Mouse (Mus musculus): ENCODE measurements around the gene Sgca.
A peak's percentile ranks its signal among the peaks of the same experiment; 100 is the strongest.
"Not testable (repeated sequence)": the region's sequence is repeated elsewhere in the genome, so short reads cannot be mapped to it uniquely, and the experiment has no call there.

Gene Sgca

DNA sequence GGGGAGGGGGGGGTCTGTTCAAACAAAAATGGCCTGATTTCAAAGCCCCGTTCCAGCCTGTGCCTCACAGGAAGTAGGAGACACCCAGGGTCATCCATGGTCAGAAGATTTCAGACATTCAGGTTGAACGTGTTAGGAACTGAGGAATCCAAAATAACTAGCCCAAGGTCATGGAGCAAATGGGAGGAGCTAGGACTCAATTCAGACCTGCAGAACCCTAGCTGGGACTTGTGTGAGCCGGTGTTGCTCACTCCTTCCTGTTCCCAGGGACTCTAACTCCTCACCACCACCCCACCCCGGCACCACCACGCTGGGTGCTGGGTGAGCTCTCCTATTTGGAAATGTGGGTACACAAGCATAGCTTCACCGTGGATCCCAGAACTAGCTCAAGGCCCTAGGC lies 11.2 kb upstream of the Sgca start:
- no peak for DNase-seq (ENCODE audit: low read depth, low spot score)

DNA sequence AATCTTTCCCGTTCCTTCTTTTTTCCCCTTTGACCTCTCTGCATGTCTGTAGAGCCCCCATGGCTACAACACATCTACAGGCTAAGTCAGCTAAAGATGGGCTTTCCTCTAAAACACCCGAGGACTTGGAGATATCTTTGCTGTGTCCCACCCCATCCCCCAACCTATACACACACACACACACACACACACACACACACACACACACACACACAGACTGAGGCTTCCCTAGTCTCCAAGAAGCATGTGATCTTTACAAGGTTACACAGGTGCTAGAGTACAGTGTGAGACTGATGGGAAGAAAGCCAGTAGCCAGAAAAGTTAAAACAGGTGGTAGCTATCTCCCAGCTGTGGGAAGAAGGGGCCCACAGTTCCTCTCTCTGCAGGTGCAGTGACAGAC lies 10.3 kb upstream of the Sgca start:
- DNase-seq (ENCODE audit: low read depth, low spot score): no peak

GRCm38 (mm10) chr11:94985822-94986221 lies 9.7 kb upstream of the Sgca start:
- DNase-seq (ENCODE audit: low read depth, low spot score): no peak

- peak; percentile 72 for DNase-seq (ENCODE audit: low read depth, low spot score)
These were observed 9.0 kb upstream of the Sgca start for GRCm38 (mm10) chr11:94985140-94985539.

- DNase-seq (ENCODE audit: low read depth, low spot score): no peak
These were observed 3.5 kb upstream of the Sgca start for GRCm38 (mm10) chr11:94979462-94980179.

DNA sequence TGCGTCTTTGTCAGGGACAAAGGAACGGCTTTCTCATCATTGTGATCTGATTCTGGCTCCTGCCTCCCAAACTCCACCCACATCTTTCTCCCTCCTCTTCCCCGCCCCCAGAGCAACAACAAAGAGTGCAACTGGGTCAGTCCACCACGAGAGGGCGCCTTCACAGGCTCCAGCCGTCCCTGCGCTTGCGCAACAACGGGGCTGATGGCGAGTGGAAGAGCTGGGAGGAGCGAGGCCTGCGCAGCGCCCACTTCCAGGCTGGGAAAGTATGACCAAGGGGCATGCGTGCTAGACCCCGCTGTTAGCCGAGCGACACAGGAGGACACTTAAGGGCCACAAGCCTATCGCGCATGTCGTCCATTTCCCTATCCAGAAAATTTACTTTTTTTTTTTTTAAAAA lies 2.8 kb upstream of the Sgca start:
- DNase-seq (ENCODE audit: low read depth, low spot score): peak; percentile 99

GRCm38 (mm10) chr11:94978178-94978915 lies 2.2 kb upstream of the Sgca start:
- no peak for DNase-seq (ENCODE audit: low read depth, low spot score)

DNA sequence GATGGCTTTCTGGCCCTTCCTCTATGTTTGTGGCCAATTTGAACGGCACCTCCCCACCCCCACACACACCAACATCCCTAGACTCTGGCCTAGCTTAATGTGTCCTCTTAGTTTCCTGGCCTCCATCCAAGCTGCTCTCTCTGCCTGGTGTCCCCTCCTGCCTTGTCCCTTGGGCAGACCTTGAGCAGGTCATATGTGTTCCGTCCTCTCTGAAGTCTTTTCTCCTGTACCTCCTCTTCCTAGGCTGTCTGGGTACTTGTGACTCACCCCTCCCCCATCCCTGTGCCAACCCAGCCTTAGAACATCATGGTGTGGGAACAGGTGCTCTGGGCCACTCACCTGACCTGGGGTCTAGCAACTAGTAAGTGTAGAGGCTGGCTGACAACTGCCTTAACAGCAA lies 1.2 kb downstream of the Sgca start:
- DNase-seq (ENCODE audit: low read depth, low spot score): no peak

DNA sequence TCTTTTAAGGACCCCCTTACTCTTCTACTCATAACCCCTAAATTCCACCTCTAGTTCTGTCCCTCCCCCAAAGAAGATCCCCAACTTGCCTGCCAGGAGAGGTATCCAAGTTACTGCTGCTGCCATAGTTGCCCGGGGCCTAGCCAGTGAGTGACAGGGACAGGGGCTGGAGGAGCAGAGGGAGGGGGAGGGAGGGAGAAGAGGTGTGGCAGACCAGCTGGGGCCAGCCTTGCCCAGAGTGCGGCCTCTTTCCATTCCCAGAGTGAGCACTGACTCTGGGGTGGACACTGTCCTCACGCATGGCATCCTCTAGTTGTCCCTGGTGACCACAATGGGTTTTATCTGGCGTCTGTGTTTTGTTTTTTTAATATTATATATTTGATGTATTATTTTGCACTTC lies 2.8 kb downstream of the Sgca start:
- DNase-seq (ENCODE audit: low read depth, low spot score): no peak

DNA sequence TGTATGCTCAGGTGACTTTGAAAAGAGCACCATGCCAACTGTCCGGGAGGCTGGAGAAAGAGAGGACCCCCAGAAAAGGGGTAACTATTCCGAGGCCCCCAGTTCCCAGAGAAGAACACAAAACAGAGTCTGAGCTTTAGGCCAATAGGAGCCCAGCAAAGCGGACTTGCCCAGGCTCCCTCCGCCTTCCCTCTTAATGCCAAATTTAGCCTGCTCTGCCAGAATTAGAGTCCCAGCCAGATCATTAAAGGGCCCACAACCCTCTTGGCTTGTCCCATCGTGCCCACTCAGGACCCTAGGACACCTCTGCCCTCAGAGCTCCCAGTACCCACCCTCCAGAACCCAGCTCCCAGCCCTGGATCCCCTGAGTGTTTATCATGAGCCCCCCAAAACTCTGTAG lies 3.2 kb downstream of the Sgca start:
- DNase-seq (ENCODE audit: low read depth, low spot score): no peak

GRCm38 (mm10) chr11:94971895-94972615 lies 4.1 kb downstream of the Sgca start:
- peak; percentile 91 for DNase-seq (ENCODE audit: low read depth, low spot score)

DNA sequence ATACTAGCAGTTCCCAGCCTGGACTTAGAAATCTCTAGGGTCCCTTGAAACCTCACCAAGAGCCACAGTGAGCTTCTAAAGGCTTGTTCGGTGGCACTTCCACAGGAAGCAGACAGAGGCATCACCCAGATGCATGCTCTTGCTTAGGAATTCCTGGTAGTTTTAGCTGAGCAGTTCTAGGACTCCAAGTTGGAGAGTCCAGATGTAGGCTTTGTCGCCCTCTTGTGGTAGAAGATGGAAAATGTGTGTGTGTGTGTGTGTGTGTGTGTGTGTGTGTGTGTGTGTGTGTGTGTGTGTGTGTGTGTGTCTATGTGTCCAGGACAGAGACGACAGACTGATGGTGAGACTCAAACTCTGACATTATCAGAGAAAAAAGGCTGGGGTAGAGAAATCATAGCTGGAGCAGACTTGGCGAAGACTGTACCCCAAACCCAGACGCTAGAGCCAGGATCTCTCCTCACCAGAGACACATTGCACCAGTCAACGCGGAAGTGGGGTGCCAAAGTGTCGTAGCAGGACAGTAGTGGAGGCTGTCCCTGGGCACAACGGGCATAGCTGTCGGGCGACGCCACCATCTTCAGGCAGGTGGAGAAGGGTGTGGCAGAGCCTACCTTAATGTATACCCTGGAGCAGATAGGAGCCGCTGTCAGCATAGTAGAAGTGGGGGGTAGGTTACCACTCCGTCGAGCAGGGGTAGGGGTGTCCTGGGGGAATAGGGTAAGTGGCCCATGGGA lies 5.8 kb downstream of the Sgca start:
- peak; percentile 91 for DNase-seq (ENCODE audit: low read depth, low spot score)

DNA sequence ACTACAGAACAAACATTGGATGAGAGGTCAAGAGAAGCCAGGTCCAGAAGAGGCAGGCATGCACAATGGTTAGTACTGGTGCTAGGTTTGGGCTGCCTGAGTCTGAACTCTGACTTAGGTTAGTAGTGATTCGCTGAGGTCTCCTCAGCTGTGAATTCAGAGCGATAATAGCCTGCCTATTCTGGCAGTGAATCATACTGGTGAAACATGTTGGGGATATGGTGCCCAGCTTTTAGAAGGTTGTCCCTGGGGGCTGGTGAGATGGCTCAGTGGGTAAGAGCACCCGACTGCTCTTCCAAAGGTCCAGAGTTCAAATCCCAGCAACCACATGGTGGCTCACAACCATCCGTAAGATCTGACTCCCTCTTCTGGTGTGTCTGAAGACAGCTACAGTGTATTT lies 6.4 kb downstream of the Sgca start:
- not testable (repeated sequence) for DNase-seq (ENCODE audit: low read depth, low spot score)

DNA sequence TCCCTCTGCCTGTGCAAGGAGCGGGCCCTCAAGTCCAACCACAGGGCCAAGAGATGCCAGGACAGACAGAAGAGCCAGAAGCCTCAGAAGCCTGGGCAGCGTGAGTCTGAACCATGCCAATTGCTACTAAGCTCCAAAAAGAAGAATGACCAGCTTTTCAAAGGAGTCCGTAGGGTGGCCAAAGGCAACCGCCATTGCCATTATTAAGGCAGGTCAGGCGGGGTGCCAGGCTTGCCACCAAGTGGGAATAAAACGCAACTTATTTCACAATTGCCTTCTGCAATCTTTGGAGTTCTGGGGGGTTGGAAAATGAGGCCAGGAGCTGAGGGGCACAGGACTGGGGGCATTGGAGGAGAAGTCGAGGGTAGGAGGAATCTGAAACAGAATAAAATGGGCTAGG lies 7.9 kb downstream of the Sgca start:
- DNase-seq (ENCODE audit: low read depth, low spot score): no peak

DNA sequence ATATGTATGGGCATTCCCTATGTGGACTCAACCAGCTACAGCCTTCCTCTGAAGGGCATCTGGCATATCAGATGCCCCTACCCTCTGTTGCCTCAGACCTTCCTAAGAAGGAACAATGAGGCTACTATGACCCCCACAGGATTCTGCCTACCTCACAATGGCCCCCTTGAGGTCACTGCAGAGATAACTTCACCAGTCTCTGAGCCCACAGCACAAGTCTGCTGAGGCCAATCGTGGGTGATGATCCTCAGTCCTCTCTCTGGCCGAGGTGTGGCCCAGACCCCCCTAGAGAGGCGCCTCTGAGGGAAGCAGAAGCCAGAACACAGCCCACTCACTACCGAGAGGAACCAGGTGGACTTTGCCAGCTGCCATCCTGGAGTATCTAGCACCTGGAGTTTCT lies 8.7 kb downstream of the Sgca start, which contains the start of gene Hils1:
Gene Hils1 (plus strand): TSS at position 175 of the 400 bp plus-strand sequence.
- no peak for DNase-seq (ENCODE audit: low read depth, low spot score)

GRCm38 (mm10) chr11:94962534-94963101 lies 13.5 kb downstream of the Sgca start:
- DNase-seq (ENCODE audit: low read depth, low spot score): peak; percentile 53

GRCm38 (mm10) chr11:94958065-94958858 lies 17.9 kb downstream of the Sgca start:
- DNase-seq (ENCODE audit: low read depth, low spot score): peak; percentile 71

- DNase-seq (ENCODE audit: low read depth, low spot score): no peak
These were observed 18.4 kb downstream of the Sgca start for GRCm38 (mm10) chr11:94957693-94958064.

- DNase-seq (ENCODE audit: low read depth, low spot score): no peak
These were observed 21.0 kb downstream of the Sgca start for GRCm38 (mm10) chr11:94955103-94955502.

DNA sequence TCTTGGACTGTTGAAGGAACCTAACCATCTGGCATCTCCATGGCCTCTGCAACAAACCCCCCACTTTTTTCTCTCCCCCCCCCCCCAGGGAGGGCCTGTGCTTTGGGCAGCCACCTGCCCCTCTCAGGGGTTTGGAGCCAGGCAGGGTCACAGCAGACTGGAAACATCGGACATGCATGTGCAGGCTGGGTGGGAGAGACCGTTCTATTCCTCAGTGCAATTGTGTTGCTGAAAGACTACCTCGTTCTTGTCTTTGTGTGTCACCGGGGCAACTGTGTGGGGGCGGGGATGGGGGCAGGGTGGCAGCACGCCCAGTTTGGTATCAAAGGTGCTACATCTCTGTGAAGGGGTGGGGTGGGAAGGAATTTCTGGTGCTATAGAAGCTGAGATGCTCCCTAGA lies 24.0 kb downstream of the Sgca start:
- DNase-seq (ENCODE audit: low read depth, low spot score): no peak

DNA sequence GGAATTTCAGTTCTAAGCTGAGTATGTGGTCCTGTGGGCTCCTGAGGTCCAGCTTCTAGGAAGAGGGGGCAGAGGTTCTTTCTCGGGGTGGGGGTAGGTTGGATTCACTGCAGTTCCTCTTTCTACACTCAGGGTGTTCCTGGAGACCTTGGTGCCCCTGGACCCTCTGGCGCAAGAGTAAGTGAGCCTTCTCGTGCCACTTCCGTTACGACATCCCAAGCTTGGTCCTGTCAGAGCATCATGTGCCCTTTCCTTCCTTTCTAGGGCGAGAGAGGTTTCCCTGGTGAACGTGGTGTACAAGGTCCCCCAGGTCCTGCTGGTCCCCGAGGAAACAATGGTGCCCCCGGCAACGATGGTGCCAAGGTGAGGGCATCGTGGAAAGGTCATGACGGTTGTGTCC lies 30.9 kb downstream of the Sgca start:
- DNase-seq (ENCODE audit: low read depth, low spot score): no peak

All from brain, adult 2 months (tissue).